Mouse (Mus musculus): ENCODE data around the gene Ltn1. TPM values are rescaled to one million over a fixed set of nuclear protein-coding genes. Genes with fewer than 3 reads are reported as not detected.

Gene Ltn1
- 26.6 and 29.6 TPM in 2 replicates for polyA plus RNA-seq (2016; fragmentation: Nextera tagmentation; extraction: Ambion mirVana)

DNA sequence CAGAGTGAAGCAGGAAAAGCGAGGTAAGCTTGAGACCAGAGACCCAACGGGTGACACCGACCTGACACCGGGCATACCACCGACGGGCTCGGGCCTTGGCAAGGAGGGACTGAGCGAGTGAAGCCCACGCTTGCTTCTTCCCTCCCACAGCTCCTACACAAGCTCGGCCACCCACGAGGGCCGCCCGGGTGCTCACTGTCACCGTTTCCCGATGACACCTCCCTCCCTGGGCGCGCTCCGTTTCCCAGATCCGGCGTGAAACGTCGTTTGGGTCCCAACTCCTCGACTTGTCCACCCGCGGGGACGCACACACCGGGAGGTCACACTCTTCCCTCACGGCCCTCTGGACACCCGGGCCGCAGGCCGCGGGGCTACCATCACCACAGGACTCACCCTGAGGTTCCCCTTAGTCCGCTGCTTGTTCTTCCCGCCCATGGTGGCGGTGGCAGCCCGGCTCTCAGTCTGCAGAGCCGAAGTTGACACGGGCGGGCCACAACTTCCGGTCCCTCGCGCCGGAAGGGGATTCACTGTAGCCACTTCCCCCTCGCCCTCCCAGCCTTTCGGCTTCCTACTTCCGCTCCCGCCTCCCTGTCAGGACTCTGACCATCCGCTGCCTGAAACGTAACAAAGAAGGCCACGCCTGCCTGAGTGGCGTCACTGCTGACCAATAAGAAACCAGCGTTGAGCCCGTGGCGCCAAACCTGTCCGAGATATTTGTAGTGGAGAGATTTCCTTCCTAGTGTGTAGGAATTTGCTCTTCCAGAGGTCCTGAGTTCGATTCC lies at the start of gene Ltn1:
TSS of gene Ltn1 (minus strand) at position 580 of the 782 bp plus-strand sequence.
- H3K4me1 ChIP-seq (replicated peaks) = peaks cover 5% of the 10 kb centered on the region; the same call in 1 of the 2 replicates
- under 1% methylated on average over 56 of the region's 56 CpGs for WGBS
- 0 out of 2 replicates have a peak, but pooled peaks cover 16% of the 10 kb centered on the region for H3K36me3 ChIP-seq
- ATAC-seq (ENCODE audit: insufficient number of reproducible peaks, low FRiP score) = peak; percentile 100
- no peaks in the 10 kb centered on the region for H3K9me3 ChIP-seq (replicated peaks)
- H3K9ac ChIP-seq = peak within 1 kb of the TSS; percentile 83
- H3K27me3 ChIP-seq (replicated peaks) = no peaks in the 10 kb centered on the region
- H3K4me2 ChIP-seq = peak within 1 kb of the TSS; percentile 78
- peak within 1 kb of the TSS; percentile 84 for H3K4me3 ChIP-seq
- peak within 1 kb of the TSS; percentile 15 for H3K27ac ChIP-seq (ENCODE audit: poor library complexity, severe bottlenecking)

DNA sequence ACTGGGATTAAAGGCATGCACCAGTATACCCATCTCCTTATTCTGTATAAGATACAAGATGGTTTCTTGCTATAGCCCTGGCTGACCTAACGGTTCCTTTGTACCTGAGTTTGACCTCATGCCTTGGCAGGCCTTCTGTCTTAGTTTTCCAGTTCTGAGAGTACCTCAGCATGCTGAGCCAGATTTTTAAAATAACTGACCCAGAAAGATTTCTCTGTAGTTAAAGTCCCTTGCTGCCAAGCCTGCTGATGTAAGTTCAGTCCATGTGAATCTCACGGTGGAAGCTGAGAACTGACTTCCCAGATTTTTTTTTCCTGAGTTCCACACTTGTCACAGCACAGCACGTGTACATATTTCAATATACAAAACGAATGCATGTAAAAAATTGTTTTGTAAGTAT lies 38.2 kb upstream of the Ltn1 start:
- Histone ChIP-seq H3K4me2 (no peak overlapping the region), H3K9ac (no peak overlapping the region), H3K9me3 (replicated peaks) (no peaks in the 10 kb centered on the region), H3K27ac (ENCODE audit: poor library complexity, severe bottlenecking) (no peak overlapping the region), H3K4me1 (replicated peaks) (no peaks in the 10 kb centered on the region), H3K4me3 (no peak overlapping the region), H3K27me3 (replicated peaks) (no peaks in the 10 kb centered on the region), H3K36me3 (peaks cover 77% of the 10 kb centered on the region)
- 83% methylated on average over 4 of the region's 4 CpGs for WGBS
- no peak for ATAC-seq (ENCODE audit: insufficient number of reproducible peaks, low FRiP score)

DNA sequence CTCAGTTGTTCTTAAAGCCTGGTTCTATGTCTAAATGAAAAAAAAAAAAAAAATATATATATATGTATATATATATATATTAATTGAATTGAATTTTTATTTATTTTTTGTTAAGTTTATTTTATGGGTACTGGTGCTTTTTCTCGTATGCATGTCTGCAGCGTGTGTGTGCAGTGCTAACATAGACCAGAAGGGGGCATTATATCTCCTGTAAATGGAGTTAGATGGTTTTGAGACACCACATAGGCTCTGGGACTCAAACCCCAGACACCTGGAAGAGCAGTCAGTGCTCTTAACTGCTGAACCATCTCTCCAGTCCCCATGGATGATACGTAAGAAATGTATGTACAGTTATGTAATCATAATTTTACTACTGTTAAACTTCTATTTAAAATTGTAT lies 26.3 kb upstream of the Ltn1 start:
- WGBS = 96% methylated on average over 3 of the region's 3 CpGs

DNA sequence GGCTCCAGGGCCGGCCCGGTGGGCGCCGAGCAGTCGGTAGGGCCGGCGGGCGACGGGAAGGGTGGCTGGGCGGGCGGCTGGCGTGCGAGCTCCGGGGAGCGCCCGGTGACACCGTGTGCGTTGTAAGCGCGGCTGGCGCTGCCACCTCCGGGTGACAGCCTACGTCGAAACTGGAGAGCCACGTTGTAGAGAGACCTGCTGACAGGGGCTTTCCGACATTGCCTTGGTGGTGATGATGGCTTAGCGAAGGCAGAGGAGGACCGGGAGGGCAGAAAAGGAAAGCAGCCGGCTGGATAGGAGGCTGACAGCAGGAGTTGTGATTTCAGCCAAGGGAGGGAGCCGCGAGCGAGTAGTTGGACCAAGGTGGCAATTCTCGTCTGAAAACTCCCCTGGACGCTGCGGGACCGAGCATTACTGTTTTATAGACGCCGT lies 22.8 kb upstream of the Ltn1 start:
- Histone ChIP-seq H3K4me1 (replicated peaks) (peaks cover 17% of the 10 kb centered on the region), H3K9me3 (replicated peaks) (no peaks in the 10 kb centered on the region), H3K4me3 (peak overlapping the region; percentile 100), H3K9ac (peak overlapping the region; percentile 97), H3K27ac (ENCODE audit: poor library complexity, severe bottlenecking) (peak overlapping the region; percentile 86), H3K4me2 (peak overlapping the region; percentile 99), H3K27me3 (replicated peaks) (no peaks in the 10 kb centered on the region), H3K36me3 (peaks cover 9% of the 10 kb centered on the region)
- peak; percentile 74; the same call in 1 of the 2 replicates for ATAC-seq (ENCODE audit: insufficient number of reproducible peaks, low FRiP score)
- WGBS = under 1% methylated on average over 38 of the region's 38 CpGs

More for the DNA sequence above, 26.3 kb upstream of the Ltn1 start:
- Histone ChIP-seq H3K27me3 (replicated peaks) (no peaks in the 10 kb centered on the region), H3K4me2 (no peak overlapping the region), H3K9ac (no peak overlapping the region), H3K36me3 (peaks cover 34% of the 10 kb centered on the region), H3K4me3 (no peak overlapping the region), H3K4me1 (replicated peaks) (peaks cover 17% of the 10 kb centered on the region), H3K9me3 (replicated peaks) (no peaks in the 10 kb centered on the region), H3K27ac (ENCODE audit: poor library complexity, severe bottlenecking) (no peak overlapping the region)
- ATAC-seq (ENCODE audit: insufficient number of reproducible peaks, low FRiP score) = no peak

DNA sequence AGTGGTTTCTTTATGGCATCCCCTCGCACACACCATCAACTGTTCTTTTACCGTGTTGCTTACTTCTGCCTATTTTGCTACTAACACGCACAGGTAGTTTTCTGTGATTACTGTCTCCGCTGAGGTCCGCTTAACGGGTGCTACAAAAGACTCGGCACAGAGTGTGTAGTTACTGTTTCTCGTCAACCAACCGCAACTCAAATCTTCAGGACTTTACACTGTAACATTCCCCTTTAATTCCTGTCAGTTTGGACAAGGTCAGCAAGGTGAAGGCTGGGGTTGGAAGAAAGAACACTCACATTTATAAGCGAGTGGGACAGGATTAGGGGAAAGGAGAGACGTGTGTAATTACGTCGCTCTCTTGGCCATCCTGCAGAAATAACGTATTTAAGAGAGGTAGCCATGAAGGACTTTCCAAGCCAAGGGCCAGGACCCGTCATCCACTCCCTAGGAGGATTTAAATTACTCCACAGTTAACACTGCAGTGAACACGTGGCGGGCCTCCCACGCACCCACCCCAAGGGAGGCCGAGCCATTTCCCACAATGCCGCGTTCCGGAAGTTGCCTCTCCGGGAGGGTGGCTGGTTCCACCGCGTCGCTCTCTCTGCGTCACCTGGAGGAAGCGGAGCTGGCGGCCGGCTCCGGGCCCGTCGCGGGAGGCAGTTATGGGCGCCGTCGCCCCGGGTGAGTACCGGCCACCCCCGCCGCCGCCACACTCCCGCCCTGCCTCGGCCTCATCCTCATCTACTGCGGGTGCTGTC lies 22.2 kb upstream of the Ltn1 start, which contains the start of gene Usp16:
TSS of gene Usp16 (plus strand) at position 285 of the 761 bp plus-strand sequence.
- ATAC-seq (ENCODE audit: insufficient number of reproducible peaks, low FRiP score) = peak; percentile 96
- Histone ChIP-seq H3K4me1 (replicated peaks) (peaks cover 17% of the 10 kb centered on the region), H3K4me2 (peak within 1 kb of the TSS; percentile 99), H3K4me3 (peak within 1 kb of the TSS; percentile 100), H3K9me3 (replicated peaks) (no peaks in the 10 kb centered on the region), H3K27me3 (replicated peaks) (no peaks in the 10 kb centered on the region), H3K9ac (peak within 1 kb of the TSS; percentile 97), H3K27ac (ENCODE audit: poor library complexity, severe bottlenecking) (peak within 1 kb of the TSS; percentile 86), H3K36me3 (peaks cover 5% of the 10 kb centered on the region)
- 10% methylated on average over 45 of the region's 45 CpGs for WGBS

DNA sequence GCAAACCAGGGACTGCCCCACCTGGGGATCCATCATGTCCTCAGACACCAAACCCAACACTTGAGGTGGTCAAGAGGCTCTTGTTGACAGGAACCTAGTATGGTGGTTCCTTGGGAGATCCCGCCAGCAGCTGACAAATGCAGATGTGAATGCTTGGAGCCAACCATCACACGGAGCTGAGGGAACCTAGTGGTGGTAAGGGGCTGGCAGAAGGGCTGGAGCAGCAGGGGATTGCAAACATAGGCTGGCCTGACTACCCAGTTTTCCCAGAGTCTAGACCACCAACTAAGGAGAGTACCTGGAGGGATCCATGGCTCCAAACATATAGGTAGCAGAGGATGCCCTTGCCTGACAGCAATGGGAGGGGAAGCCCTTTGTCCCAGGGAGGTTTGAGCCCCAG lies 20.8 kb upstream of the Ltn1 start:
- no peak overlapping the region for H3K9ac ChIP-seq
- no peaks in the 10 kb centered on the region for H3K9me3 ChIP-seq (replicated peaks)
- H3K4me1 ChIP-seq (replicated peaks) = peaks cover 17% of the 10 kb centered on the region
- no peak overlapping the region for H3K4me2 ChIP-seq
- no peaks in the 10 kb centered on the region for H3K27me3 ChIP-seq (replicated peaks)
- ATAC-seq (ENCODE audit: insufficient number of reproducible peaks, low FRiP score) = no peak
- H3K36me3 ChIP-seq = no peaks in the 10 kb centered on the region
- WGBS = 88% methylated on average over 2 of the region's 2 CpGs
- H3K4me3 ChIP-seq = no peak overlapping the region
- H3K27ac ChIP-seq (ENCODE audit: poor library complexity, severe bottlenecking) = no peak overlapping the region

DNA sequence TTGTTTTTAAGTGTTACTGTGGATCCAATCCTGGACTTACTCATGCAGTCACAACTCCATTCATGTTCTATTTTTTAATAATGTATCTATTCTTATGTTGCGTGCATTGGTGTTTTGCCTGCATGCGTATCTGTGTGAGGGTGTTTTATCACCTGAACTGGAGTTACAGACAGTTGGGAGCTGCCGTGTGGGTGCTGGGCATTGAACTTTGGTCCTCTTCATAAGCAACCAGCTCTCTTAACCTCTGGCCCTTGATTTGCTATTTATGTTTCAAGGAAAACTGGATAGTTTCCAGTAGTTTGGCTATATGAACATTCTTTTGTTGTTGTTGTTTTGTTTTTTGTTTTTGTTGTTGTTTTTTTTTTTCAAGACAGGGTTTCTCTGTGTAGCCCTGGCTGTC lies 13.1 kb upstream of the Ltn1 start:
- Histone ChIP-seq H3K27me3 (replicated peaks) (no peaks in the 10 kb centered on the region), H3K27ac (ENCODE audit: poor library complexity, severe bottlenecking) (no peak overlapping the region), H3K9ac (no peak overlapping the region), H3K4me2 (no peak overlapping the region), H3K9me3 (replicated peaks) (no peaks in the 10 kb centered on the region), H3K4me1 (replicated peaks) (peaks cover 8% of the 10 kb centered on the region), H3K36me3 (no peaks in the 10 kb centered on the region), H3K4me3 (no peak overlapping the region)
- WGBS = 87% methylated on average over 3 of the region's 3 CpGs
- ATAC-seq (ENCODE audit: insufficient number of reproducible peaks, low FRiP score) = no peak

DNA sequence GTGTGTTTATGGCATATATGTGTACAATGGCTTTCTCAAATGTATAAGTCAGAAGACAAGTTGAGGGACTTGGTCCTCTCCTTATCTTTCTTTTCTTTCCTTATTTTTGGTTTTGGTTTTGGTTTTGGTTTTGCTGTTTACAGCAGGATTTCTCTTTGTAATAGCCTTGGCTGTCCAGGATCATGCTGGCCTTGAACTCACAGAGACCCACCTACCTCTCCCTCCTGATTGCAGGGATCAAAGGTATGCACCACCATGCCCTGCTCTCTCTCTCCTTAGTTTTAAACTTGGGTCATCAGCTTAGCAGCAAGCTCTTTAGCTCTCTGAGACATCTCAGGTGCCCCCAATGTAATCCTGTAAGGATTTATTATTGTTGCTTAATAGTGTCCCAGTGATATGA lies 12.7 kb upstream of the Ltn1 start:
- no peaks in the 10 kb centered on the region for H3K27me3 ChIP-seq (replicated peaks)
- no peak overlapping the region for H3K4me2 ChIP-seq
- H3K36me3 ChIP-seq = no peaks in the 10 kb centered on the region
- no peak overlapping the region for H3K9ac ChIP-seq
- no peak for ATAC-seq (ENCODE audit: insufficient number of reproducible peaks, low FRiP score)
- H3K4me3 ChIP-seq = no peak overlapping the region
- H3K27ac ChIP-seq (ENCODE audit: poor library complexity, severe bottlenecking) = no peak overlapping the region
- H3K4me1 ChIP-seq (replicated peaks) = peaks cover 8% of the 10 kb centered on the region
- no peaks in the 10 kb centered on the region for H3K9me3 ChIP-seq (replicated peaks)

DNA sequence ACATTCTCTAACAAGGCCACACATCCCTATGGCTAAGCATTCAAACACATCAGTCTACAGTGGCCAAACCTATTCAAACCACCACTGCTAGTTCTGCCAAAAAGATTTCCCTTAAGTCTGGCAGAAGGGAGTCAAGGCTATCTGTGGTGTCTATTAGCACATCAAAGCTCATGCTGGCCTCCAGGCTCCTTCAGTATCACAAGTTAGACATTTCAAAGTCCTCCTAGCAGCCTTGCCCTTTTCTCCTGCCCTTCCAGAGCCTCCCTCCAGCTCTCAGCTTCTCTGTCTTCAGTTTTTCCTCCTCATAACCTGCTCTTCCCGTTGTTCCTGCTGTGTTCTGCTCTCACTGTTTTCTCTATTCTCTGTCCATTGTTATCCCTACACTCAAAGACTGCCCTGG lies 11.7 kb upstream of the Ltn1 start:
- Histone ChIP-seq H3K9ac (no peak overlapping the region), H3K27ac (ENCODE audit: poor library complexity, severe bottlenecking) (no peak overlapping the region), H3K27me3 (replicated peaks) (no peaks in the 10 kb centered on the region), H3K36me3 (no peaks in the 10 kb centered on the region), H3K4me3 (no peak overlapping the region), H3K4me1 (replicated peaks) (peaks cover 14% of the 10 kb centered on the region), H3K4me2 (no peak overlapping the region), H3K9me3 (replicated peaks) (no peaks in the 10 kb centered on the region)
- no peak for ATAC-seq (ENCODE audit: insufficient number of reproducible peaks, low FRiP score)
- 30% methylated on average over 1 of the region's 1 CpGs for WGBS

DNA sequence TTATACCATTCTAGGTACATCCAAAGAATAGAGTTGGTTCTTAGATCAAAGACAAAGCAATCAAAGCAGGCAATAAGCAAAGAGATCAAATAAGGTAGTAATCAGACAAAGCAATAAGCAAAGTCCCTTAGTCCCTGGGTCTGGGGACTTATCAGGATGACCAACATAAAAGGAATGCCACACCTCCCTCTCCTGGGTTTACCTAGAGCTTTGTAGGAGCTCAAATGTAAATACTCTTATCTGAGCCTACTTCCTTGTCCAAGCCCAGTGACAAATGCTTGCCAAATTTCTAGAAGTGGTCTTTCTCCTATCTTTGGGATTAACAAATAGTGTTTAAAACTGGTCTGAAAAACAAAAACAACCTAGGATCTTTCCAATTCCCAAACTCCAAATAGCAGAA lies 10.8 kb upstream of the Ltn1 start:
- Histone ChIP-seq H3K36me3 (no peaks in the 10 kb centered on the region), H3K27ac (ENCODE audit: poor library complexity, severe bottlenecking) (no peak overlapping the region), H3K9me3 (replicated peaks) (no peaks in the 10 kb centered on the region), H3K4me1 (replicated peaks) (peaks cover 14% of the 10 kb centered on the region), H3K9ac (no peak overlapping the region), H3K27me3 (replicated peaks) (no peaks in the 10 kb centered on the region), H3K4me2 (no peak overlapping the region), H3K4me3 (no peak overlapping the region)
- no peak for ATAC-seq (ENCODE audit: insufficient number of reproducible peaks, low FRiP score)

DNA sequence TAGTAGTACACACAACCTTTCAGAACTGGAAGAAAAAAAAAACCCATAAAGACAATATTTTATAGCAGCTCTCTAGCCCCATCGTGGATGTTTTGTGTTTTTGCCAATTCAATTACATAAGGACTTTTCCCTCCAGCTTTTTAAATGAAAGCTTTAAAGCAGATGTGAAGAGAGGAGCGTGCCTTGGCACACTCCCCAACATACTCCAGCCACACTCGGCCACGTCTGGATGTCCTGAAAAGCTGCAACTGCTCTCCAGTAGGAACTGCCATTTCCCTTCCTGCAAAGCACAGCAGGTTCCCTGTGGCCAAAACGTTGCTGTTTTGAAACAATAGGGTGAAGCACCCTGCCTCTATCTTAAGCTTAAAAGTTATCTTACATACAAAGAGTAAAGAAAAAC lies 9.9 kb upstream of the Ltn1 start:
- no peak for ATAC-seq (ENCODE audit: insufficient number of reproducible peaks, low FRiP score)
- H3K9ac ChIP-seq = no peak overlapping the region
- no peaks in the 10 kb centered on the region for H3K36me3 ChIP-seq
- H3K9me3 ChIP-seq (replicated peaks) = no peaks in the 10 kb centered on the region
- H3K27me3 ChIP-seq (replicated peaks) = no peaks in the 10 kb centered on the region
- peaks cover 14% of the 10 kb centered on the region for H3K4me1 ChIP-seq (replicated peaks)
- no peak overlapping the region for H3K4me3 ChIP-seq
- no peak overlapping the region for H3K27ac ChIP-seq (ENCODE audit: poor library complexity, severe bottlenecking)
- WGBS = 50% methylated on average over 5 of the region's 5 CpGs
- no peak overlapping the region for H3K4me2 ChIP-seq

Data from heart, embryonic 12.5 days (tissue).